17 mouse cellular contexts compared by ENCODE assay signal in the genomic region with DNA sequence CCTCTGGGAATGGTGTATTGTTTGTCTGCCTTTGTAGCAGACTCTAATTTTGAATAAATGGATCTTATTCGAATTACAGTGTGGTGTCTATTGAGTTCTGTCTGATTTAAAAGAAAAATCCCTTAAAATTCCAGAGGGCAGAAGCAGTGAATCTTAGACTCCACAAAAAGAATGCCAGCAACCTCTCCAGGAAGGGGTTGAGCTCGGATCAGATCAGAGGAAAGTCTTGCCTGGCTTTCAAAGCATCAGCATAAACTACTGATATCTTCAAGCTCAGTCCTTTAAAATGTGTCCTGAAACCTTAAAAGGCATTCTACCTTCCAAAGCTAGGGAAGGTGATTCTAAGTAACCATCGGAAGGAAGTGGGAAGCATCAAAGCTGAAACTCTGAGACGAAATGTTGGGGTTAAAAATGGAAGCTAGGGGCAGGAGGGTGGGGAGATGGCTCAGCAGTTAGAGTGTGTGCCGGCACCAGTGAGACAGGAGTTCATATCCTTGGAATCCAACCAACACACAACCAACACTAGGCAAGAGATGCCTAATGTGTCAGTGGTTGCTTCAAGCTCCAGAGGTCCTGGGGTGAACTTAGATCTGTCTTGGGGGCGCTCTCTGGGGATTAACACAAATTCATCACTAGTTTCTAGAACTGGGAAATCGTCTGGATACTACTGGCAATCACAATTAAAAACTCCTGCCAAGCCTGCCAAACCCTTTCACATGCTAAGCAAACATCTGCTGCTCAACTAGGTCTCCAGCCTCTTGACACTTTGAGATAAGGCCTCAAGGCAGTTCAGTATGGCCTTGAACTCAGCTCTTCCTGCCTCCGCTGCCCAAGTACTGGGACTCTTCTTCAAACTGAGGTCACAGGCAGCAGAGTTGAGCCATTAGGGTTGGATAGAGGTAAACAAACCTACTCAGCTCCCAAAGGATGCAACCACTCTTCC. TPM values are rescaled to one million over a fixed set of nuclear protein-coding genes. Genes with fewer than 3 reads are reported as not detected.
"Had no signal": no experiment of that assay in that cellular context is flagged by ENCODE, and none has a peak within 500 bp of the region (broad histone marks: within the 10 kb centered on the region; RNA-seq: fewer than 3 reads in every experiment).

No protein-coding gene starts in this region.

- H3K4me3 ChIP-seq: intestine, embryonic 15.5 days; kidney, embryonic 15.5 days; limb, embryonic 12.5 days; midbrain, embryonic 12.5 days had no signal

- H3K27me3 ChIP-seq: intestine, embryonic 15.5 days; limb, embryonic 12.5 days had no signal

- H3K9me3 ChIP-seq: intestine, embryonic 15.5 days; kidney, embryonic 15.5 days; limb, embryonic 12.5 days; midbrain, embryonic 12.5 days had no signal

- DNase-seq: kidney, adult 2 months; kidney, postnatal 25 days; layer of hippocampus, adult 9-11 months; lung, embryonic 14.5 days; lung, postnatal 10 days; lung, postnatal 4 days; thymus, adult 18-20 months; thymus, postnatal 14 days had no signal

- H3K27ac ChIP-seq: intestine, embryonic 15.5 days; kidney, embryonic 15.5 days; limb, embryonic 12.5 days; midbrain, embryonic 12.5 days had no signal

- H3K36me3 ChIP-seq: intestine, embryonic 15.5 days; kidney, embryonic 15.5 days; limb, embryonic 12.5 days; midbrain, embryonic 12.5 days had no signal

- H3K4me2 ChIP-seq: intestine, embryonic 15.5 days; kidney, embryonic 15.5 days; limb, embryonic 12.5 days; lung, embryonic 14.5 days; midbrain, embryonic 12.5 days had no signal

- ATAC-seq: intestine, embryonic 15.5 days had no signal

- H3K9ac ChIP-seq: intestine, embryonic 15.5 days; kidney, embryonic 15.5 days; limb, embryonic 12.5 days; lung, embryonic 14.5 days; midbrain, embryonic 12.5 days had no signal

RNA-seq across cellular contexts. Expression of a gene that starts 5.5 kb away (rescaled TPM):
- total RNA-seq: layer of hippocampus, adult 18-20 months; left cerebral cortex, postnatal 36 days; midbrain, postnatal 0 days had no signal
- polyA plus RNA-seq: intestine, embryonic 15.5 days; kidney, adult 2 months; kidney, embryonic 15.5 days; liver, adult 2 months; lung, embryonic 14.5 days; midbrain, embryonic 12.5 days; midbrain, postnatal 0 days; neural tube, embryonic 14.5 days had no signal
